Mouse (Mus musculus) testis, postnatal 10 days (tissue): ENCODE measurements around the gene Cldn9.
A peak's percentile ranks its signal among the peaks of the same experiment; 100 is the strongest.

Experiments
- DNase-seq: peaks from one replicate; pipeline ENCODE4 v3.0.0; 2021; ENCODE audit warnings: low spot score

The Cldn9 gene

GRCm38 (mm10) chr17:23680336-23680735 lies 3.5 kb downstream of the Cldn9 start:
- DNase-seq, result no peak

DNA sequence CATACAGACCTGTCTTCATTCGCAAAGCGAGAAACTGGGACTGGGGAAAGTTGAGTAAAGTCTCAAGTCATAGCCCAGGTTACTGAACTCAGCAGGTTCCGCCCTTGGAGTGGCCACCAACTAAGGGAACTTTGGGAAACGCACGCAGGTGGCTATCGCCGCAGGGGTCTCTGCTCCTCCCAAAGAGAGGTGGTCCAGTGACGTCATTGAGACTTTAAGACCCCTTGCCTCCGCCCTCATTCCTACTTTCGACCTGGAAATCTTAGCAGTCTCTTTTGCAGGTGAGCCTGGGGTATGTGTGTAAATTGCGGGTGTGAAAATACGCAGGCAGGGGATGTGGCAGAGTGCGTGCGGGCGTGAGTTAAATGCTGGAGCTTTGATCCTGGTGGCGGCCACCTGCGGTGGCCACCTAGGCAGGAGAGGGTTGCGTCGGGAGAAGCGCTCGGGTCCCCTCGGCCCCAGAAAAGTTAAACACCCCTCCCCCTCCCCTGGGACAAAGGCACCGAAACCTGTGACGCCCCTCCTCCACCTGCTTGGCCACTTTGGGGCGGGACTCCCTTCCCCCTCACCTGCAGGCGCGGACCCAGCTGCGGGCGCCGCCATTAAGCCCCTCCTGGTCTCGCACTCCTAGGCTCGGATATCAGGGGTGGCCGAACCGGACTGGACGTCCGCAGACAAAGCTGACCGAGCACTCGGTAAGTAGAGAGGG lies 4.5 kb downstream of the Cldn9 start, which contains the start of gene Cldn6:
Gene Cldn6 (plus strand): TSS at position 123 of the 709 bp plus-strand sequence.
- DNase-seq, result no peak

DNA sequence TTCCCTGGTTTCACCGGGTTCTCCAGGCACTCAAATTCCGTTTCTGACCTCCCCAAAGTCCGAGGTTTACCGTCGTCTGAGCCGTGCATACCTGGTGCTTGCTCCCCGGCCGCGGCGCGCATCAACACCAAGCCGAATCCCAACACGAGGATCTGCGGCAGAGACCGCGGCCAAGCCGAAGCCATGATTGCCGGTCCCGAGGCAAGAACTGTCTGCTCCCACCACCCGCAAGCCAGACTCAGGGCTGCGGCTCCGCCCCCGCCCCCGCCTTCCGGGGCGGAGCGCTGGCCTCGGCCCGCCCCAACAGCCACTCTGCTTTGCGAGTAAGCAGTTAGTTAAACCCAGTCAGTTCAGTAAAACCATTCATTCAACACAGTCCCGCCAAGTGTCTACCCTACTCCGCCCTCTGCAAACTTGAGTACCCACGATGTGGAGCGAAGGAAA lies 6.6 kb downstream of the Cldn9 start, which contains the start of gene Tnfrsf12a:
Gene Tnfrsf12a (minus strand): TSS at position 233 of the 444 bp plus-strand sequence.
- DNase-seq, result peak; percentile 87

DNA sequence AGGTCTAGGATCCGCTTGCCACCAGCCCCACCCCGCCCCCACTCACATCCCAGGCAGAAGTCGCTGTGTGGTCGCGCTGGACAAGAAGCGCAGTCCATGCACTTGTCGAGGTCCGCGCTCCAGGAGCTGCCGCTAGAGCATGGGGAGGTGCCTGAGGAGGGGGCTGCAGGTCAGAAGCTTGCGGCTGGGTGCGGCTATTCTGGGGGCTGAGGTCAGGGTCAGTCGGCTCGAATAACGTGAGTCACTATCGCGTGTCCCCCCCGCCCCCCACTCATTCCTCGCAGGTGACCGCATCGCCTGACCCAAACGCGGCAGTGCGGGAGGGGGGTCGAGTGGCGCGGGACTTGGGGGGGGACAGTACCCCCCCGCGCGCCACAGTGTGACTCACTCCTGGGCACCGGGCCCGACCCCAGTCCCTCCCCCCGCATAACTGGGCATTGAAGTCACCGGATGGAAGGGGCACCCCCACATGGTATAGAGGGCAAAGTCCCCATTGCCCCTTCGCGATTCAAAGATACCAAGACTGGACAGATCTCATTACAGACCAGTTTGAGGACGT lies 7.3 kb downstream of the Cldn9 start:
- DNase-seq, result peak; percentile 84

GRCm38 (mm10) chr17:23675564-23676281 lies 8.1 kb downstream of the Cldn9 start:
- DNase-seq, result peak; percentile 75

DNA sequence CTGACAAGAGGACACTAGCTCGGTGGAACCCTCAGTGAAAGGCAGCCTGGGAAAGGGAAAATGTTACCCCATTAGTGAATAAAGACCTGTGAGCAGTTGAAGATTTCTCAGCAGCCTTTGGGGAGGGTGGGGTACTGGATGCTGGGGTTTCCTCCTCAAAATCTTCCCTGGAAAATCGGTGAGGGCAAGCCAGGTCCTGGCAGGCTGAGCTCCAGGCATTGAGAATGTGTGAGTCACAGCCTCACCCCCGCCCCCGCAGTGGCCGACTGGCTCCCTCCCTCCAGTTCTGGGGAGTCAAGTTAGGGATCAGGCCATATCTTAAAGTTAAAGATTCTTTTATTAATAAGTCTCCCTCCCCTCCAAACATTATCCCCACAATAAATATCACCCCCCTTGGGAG lies 8.7 kb downstream of the Cldn9 start:
- DNase-seq, result peak; percentile 77

GRCm38 (mm10) chr17:23674271-23674952 lies 9.4 kb downstream of the Cldn9 start:
- no peak for DNase-seq

DNA sequence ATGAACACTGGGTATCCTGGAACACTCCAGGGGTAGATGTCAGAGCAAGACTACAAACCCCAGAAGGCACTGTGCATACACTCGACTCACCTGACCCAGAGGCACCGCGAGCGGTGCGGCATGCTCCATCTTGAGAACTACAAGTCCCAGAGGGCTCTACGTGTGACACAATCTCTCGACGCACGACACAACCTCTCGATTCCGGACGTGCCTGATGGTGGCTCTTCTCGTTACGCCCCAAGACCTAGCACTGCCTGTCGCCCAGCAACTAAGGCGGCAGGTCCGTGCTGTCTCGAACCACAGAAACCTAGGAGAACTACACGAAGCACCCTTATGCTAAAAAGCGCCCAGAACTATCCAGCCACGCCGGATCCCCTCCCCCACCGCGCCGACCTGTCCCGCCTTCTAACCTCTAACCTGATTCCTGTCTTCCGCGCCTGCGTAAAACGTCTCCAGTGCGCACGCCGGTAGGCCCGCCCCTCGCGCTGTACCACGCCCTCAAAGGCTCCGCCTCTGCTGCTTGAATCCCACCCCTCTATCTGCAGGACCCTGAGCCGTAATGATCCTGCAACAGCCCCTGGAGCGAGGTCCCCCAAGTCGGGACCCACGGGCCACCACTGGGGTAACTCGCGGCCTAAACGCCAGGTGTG lies 10.3 kb downstream of the Cldn9 start, which contains the start of the genes Hcfc1r1 and Thoc6:
Gene Hcfc1r1 (plus strand): TSS at position 173 of the 650 bp plus-strand sequence.
Gene Thoc6 (minus strand): TSS at position 459 of the 650 bp plus-strand sequence.
- DNase-seq, result peak; percentile 95

DNA sequence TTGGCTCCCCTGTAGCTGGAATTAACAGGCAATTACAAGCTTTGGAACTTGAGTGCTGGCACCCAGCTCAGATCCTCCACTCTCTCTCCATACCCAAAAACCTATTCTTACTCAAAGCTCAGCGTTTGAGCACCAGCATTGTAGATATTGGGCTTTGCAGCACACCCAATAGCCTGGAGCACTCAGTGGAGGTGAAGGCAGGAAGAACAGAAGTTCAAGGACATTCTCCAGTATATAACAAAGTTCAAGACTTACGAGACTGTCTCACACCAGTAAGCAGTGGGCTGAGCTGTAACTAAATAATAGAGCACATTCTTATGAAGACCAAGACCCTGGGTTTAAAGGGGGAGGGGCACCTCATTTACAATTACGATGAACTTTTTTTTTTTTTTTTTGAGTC lies 11.1 kb downstream of the Cldn9 start:
- DNase-seq, result no peak

GRCm38 (mm10) chr17:23671519-23671918 lies 12.3 kb downstream of the Cldn9 start:
- DNase-seq, result no peak

GRCm38 (mm10) chr17:23670516-23671074 lies 13.2 kb downstream of the Cldn9 start:
- no peak for DNase-seq

GRCm38 (mm10) chr17:23665511-23665910 lies 18.3 kb downstream of the Cldn9 start:
- peak; percentile 51 for DNase-seq

DNA sequence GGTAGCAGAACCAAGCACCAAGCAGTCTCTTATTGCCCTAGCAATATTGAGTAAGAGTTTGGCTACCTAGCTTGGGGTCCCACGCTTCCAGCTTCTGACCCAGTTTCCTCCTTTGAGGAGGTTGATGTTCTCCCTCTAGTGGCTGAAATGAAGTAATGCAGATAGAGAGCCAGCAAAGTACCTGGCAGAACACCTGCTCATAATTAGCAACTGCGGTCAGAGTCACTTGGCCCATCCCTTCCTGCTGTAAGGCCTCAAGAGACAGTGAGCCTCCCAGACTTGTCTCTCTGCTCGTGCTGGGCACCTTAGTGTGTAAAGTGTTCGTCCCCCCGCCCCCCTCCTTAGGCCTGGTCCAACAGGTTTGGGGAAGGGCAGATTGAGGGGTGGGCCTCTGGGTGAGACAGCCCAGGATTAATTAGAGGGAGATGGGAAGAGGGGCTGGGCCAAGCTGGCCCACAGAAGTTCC lies 19.2 kb downstream of the Cldn9 start:
- DNase-seq, result no peak

- DNase-seq, result peak; percentile 70
Observed at GRCm38 (mm10) chr17:23661526-23661925, 22.3 kb downstream of the Cldn9 start.

DNA sequence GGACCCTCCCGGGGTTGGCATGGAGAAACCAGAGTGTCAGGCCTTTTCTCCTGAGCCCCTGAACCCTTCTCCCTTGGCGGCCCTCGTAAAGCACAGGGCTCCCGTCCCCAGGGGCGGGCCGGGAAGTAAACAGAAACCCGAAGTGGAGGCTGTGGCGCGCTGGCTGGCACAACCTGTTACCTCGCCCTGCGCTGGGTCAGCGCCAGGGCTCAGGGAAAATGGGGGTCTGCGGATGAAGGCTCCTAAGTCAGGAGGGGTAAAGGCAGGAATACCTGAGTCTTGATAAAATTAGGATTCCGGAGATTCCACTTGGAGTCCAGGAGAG lies 23.0 kb downstream of the Cldn9 start:
- DNase-seq, result no peak

- DNase-seq, result peak; percentile 82
Observed at GRCm38 (mm10) chr17:23660117-23660875, 23.5 kb downstream of the Cldn9 start, which contains the start of gene Bicdl2. Bicdl2 (plus strand) TSS chr17:23660506.

DNA sequence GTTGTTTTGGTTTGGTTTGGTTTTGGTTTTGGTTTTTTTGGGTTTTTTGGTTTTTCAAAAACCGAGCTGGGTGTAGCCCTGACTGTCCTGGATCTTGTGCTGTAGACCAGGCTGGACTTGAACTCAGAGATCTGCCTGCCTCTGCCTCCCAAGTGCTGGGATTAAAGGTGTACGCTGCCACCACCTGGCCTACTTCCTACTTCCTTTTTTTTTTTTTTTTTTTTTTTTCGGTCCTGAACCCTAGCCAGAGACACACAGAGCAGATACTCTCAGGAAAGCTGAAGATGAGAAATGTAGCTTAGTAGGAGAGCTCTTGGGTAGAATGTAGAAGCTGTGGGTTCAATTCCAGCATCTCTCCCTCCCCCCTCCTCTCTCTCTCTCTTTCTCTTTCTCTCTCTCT lies 25.4 kb downstream of the Cldn9 start:
- DNase-seq, result no peak

DNA sequence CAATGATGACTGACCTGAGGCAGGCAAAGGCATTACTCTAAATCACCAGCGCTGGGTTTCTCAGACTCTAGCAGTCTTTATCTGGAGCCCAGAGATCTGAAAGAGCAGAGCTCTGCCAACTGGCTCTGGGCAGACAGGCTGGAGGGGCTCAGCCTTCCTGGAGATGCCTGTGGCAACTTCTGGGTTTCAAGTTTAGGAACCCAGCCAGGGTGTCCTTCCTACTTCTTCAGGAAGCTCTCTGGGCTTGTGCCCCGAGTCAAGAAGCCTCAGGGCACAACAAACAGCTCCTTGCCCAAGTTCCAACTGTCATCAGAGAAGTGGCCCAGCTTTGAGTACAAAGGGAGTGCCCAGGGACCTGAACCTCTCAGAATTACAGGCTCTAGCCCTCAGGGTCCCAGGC lies 29.4 kb downstream of the Cldn9 start:
- no peak for DNase-seq

- no peak for DNase-seq
Observed at GRCm38 (mm10) chr17:23654001-23654400, 29.8 kb downstream of the Cldn9 start.

GRCm38 (mm10) chr17:23653324-23653723 lies 30.5 kb downstream of the Cldn9 start:
- no peak for DNase-seq
